Mouse (Mus musculus) embryonic fibroblast, embryonic 13.5 days (primary cell): ENCODE data around the gene Klf13. TPM values are rescaled to one million over a fixed set of nuclear protein-coding genes. Genes with fewer than 3 reads are reported as not detected.

ENCODE experiments used
- H3K27ac ChIP-seq: 2 replicates; pipeline ENCODE4 v1.5.1; 2012; ENCODE audit warnings: low read length, control low read depth, inconsistent platforms; ENCODE audit not compliant: insufficient read depth
- H3K4me1 ChIP-seq: 2 replicates; pipeline ENCODE4 v1.6.1; 2011; ENCODE audit warnings: low read length; ENCODE audit not compliant: control insufficient read depth, insufficient read depth
- H3K4me3 ChIP-seq: 2 replicates; pipeline ENCODE4 v1.5.1; 2011; ENCODE audit warnings: mild to moderate bottlenecking, control low read depth, low read length; ENCODE audit not compliant: insufficient read depth
- CTCF ChIP-seq: IDR thresholded peaks from 2 replicates; pipeline ENCODE4 v1.5.1; 2011; ENCODE audit warnings: mild to moderate bottlenecking, control low read depth, low read length, moderate library complexity, borderline replicate concordance; ENCODE audit not compliant: insufficient read depth
- POLR2A ChIP-seq: IDR thresholded peaks from 2 replicates; pipeline ENCODE4 v1.6.1; 2011; ENCODE audit warnings: low read depth, mild to moderate bottlenecking, control low read depth, low read length, moderate library complexity
- polyA plus RNA-seq: library from polyadenylated mRNA; stranded (reverse); fragments of >200 nt; gene quantifications from 2 replicates; pipeline ENCODE4 v1.2.4, GENCODE M21; 2011; ENCODE audit warnings: low read depth; ENCODE audit not compliant: missing spikeins, insufficient read length

Gene Klf13
- polyA plus RNA-seq, 1 experiment: 34.6 TPM

DNA sequence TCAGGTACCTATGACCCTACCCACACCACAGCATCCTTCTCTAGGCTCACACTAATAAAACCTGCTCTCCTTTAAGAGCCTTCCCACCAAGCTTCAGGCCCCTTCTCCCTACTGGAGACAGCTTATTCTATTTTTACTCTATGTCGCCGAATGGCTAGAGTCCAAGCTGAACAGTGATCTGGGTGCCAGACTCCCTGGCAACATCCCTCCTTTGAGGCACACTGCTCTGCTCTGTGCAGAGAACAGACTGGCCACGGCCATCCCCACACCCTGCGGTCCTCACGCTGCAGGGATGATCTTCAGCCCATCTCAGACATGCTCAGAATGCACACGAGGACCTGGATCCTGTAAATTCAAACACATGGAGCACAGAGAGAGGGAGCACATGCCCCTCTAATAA lies 59.1 kb downstream of the Klf13 start:
- no peak overlapping the region for H3K27ac ChIP-seq

GRCm38 (mm10) chr7:63877610-63878009 lies 61.1 kb downstream of the Klf13 start:
- TF ChIP-seq CTCF: no peak
- TF ChIP-seq POLR2A: no peak
- Histone ChIP-seq H3K4me3 (no peak overlapping the region), H3K4me1 (no peaks in the 10 kb centered on the region), H3K27ac (no peak overlapping the region)

More for the DNA sequence above, 59.1 kb downstream of the Klf13 start:
- H3K4me1 ChIP-seq: no peaks in the 10 kb centered on the region
- H3K4me3 ChIP-seq: no peak overlapping the region
- no peak for TF ChIP-seq CTCF
- TF ChIP-seq POLR2A: no peak

GRCm38 (mm10) chr7:63876640-63877039 lies 62.1 kb downstream of the Klf13 start:
- no peak overlapping the region for H3K4me3 ChIP-seq
- no peaks in the 10 kb centered on the region for H3K4me1 ChIP-seq
- no peak overlapping the region; the same call in 1 of the 2 replicates for H3K27ac ChIP-seq
- TF ChIP-seq CTCF (no peak), POLR2A (no peak)

DNA sequence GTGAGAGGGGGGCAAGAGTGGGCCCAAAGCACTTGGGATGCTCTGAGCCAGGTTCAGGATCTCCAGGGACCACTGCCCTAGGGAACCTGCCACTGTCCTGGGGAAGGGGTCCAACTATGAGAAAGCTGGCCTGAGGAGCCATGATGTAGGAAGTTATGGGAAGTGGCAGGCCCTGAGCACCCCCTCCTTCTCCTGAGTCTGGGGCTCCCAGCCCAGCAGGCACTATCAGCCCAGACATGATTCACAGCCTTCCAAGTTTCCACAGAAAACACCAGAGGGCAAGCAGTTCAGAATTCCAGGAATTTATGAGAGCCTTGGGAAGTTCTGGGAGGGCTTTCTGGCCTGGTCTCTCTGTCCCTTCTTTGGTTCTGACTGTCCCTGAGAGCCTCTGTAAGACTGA lies 63.0 kb downstream of the Klf13 start:
- Histone ChIP-seq H3K4me1 (no peaks in the 10 kb centered on the region), H3K27ac (no peak overlapping the region), H3K4me3 (no peak overlapping the region)
- TF ChIP-seq CTCF (no peak), POLR2A (no peak)

DNA sequence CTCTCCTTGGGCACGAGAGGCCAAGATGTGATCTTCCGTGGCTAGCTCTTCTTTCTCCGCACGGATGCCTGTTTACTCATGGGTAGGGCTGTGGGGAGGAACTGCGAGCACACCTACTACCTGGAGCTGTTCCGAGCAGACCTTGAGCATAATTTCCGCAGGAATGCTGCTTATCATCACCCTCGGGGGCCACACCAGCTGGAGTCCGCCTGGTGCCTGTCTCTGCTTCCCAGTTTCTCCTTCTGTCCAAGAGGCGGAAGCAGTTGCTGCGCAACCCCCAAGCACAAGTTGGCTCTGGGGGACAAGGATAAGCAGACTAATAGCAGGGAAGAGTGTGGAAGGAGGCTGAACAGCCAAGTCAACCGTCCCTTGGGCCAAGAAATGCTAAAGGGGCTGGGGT lies 64.8 kb downstream of the Klf13 start:
- H3K27ac ChIP-seq: no peak overlapping the region
- TF ChIP-seq POLR2A (no peak), CTCF (no peak)
- no peaks in the 10 kb centered on the region for H3K4me1 ChIP-seq
- H3K4me3 ChIP-seq: no peak overlapping the region

DNA sequence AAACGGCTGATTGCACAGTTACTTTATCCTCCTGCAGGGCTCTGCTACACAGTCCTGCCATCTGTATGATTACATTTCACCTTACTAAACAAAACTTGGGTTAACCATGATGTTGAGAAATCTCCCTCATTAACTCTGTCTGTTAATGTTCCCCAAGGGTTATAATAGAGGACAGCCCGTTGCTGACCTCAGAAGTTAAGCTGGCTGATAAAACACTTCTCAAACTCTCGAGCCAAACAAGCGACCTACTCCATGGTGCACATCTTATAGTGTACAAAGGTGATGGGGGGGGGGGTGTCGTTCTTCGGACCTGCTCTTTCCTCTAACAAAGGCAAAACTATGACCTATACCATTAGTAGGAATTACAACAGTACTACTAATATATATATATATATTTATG lies 67.0 kb downstream of the Klf13 start:
- H3K4me3 ChIP-seq: no peak overlapping the region
- no peak overlapping the region for H3K27ac ChIP-seq
- H3K4me1 ChIP-seq: no peaks in the 10 kb centered on the region
- TF ChIP-seq CTCF: no peak
- no peak for TF ChIP-seq POLR2A

DNA sequence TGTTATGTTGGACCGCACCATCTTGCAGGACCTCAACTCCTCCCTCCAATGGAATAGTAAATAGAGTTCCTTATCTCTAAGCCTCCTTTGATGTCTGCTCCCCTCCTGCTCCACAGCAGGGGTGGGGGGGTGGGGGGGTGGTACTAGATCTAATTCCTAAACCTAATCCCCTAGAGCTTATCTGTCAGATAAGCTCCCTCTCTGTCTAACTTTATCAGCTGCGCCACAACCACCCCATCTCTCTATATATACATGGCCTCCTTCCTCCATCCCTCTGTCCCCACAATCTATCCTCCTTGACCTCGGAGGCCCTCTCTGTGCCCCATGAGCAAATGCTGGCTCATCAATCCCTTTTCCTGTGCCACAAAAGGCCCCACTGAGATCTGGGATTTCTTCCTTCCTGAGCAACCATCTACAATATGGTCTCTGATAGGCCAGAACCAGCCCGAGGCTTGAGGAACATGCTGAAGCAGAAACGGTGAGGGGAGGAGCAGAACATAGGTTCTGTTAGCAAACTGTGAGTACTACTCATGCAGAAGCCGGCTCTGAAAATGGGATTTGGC lies 70.3 kb downstream of the Klf13 start:
- Histone ChIP-seq H3K4me3 (no peak overlapping the region), H3K4me1 (no peaks in the 10 kb centered on the region), H3K27ac (no peak overlapping the region)
- TF ChIP-seq POLR2A (no peak), CTCF (no peak)

GRCm38 (mm10) chr7:63865911-63866310 lies 72.8 kb downstream of the Klf13 start:
- Histone ChIP-seq H3K4me3 (no peak overlapping the region), H3K27ac (no peak overlapping the region)
- TF ChIP-seq CTCF: no peak
- no peak for TF ChIP-seq POLR2A

GRCm38 (mm10) chr7:63863046-63863445 lies 75.7 kb downstream of the Klf13 start:
- Histone ChIP-seq H3K4me3 (no peak overlapping the region), H3K27ac (no peak overlapping the region), H3K4me1 (no peaks in the 10 kb centered on the region)
- TF ChIP-seq CTCF (no peak), POLR2A (no peak)

More at GRCm38 (mm10) chr7:63865911-63866310, 72.8 kb downstream of the Klf13 start:
- H3K4me1 ChIP-seq: no peaks in the 10 kb centered on the region

DNA sequence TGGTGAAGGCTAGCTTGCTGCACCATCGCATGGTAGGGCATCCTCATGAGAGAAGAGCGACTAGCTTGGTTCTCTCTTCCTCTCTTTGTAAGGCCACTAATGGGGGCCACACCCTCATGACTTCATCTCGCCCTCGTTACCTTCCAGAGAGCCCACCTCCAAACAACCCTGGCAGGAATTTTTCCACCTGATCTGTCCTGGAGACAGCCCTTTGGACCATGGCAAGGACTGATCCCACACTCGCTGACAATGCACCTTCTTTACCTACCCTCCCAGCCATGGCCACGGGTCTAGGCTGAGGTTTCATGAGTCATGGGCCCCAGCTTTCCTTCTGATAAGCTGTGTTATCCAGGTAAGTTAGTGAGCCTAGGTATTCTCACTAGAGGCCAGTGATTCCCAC lies 77.6 kb downstream of the Klf13 start:
- Histone ChIP-seq H3K4me3 (no peak overlapping the region), H3K27ac (no peak overlapping the region), H3K4me1 (no peaks in the 10 kb centered on the region)
- TF ChIP-seq CTCF (no peak), POLR2A (no peak)
